Mouse (Mus musculus): ENCODE measurements at regions not wholly inside any gene's neighbourhood (a gene's known extent, or its start where the extent isn't known, plus 50 kb on each side); places are given as distances from the start of the nearest gene placed in this dataset.
"Not testable (repeated sequence)": the region's sequence is repeated elsewhere in the genome, so short reads cannot be mapped to it uniquely, and the experiment has no call there.

DNA sequence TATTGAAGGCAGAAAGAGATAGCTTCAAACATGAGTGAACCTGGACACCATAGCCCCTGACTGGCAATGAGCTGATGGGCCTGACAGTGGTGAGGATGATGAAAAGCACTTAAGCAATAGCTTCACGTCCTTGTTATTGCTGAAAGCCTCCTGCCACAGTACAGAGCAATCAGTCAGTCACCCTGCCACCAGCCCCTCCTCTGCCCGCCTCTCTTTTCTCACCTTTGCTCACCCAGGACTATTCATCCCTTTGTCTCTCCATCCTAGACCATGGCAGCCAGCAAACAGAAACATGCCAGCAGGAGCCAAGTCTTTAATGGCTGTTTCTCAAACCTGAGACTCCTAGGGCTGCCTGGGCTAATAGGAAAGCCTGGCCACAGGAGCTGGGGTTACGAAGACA is 114.5 kb upstream of the Plxna2 start:
- TF ChIP-seq CTCF (IDR thresholded peaks at IDR 0.05; ENCODE audit: extremely low read depth, insufficient read length, insufficient replicate concordance, low read depth, low read length) (no peak), POLR2A (IDR thresholded peaks at IDR 0.05; ENCODE audit: low read depth, low read length) (no peak)

GRCm38 (mm10) chr1:194496424-194496823 is 121.6 kb upstream of the Plxna2 start:
- H3K27ac ChIP-seq (ENCODE audit: insufficient read depth, low read depth, low read length) = no peak overlapping the region
- no peak for TF ChIP-seq POLR2A (IDR thresholded peaks at IDR 0.05; ENCODE audit: low read depth, low read length)
- no peaks in the 10 kb centered on the region for H3K27me3 ChIP-seq (ENCODE audit: control insufficient read depth, insufficient read depth, low read length)
- H3K4me1 ChIP-seq (ENCODE audit: control insufficient read depth, insufficient read depth, insufficient read length, low read length) = no peaks in the 10 kb centered on the region
- H3K36me3 ChIP-seq (ENCODE audit: control insufficient read depth, insufficient read depth, low read length) = no peaks in the 10 kb centered on the region
- H3K4me3 ChIP-seq (ENCODE audit: low read depth, low read length) = no peak overlapping the region
- 64% methylated on average over 2 of the region's 2 CpGs for whole genome bisulfite sequencing

More for the DNA sequence above, 114.5 kb upstream of the Plxna2 start:
- Histone ChIP-seq H3K4me3 (ENCODE audit: low read depth, low read length) (no peak overlapping the region), H3K27me3 (ENCODE audit: control insufficient read depth, insufficient read depth, low read length) (no peaks in the 10 kb centered on the region), H3K36me3 (ENCODE audit: control insufficient read depth, insufficient read depth, low read length) (no peaks in the 10 kb centered on the region), H3K4me1 (ENCODE audit: control insufficient read depth, insufficient read depth, insufficient read length, low read length) (no peaks in the 10 kb centered on the region), H3K27ac (ENCODE audit: insufficient read depth, low read depth, low read length) (no peak overlapping the region)
- 50% methylated on average over 3 of the region's 3 CpGs for WGBS

DNA sequence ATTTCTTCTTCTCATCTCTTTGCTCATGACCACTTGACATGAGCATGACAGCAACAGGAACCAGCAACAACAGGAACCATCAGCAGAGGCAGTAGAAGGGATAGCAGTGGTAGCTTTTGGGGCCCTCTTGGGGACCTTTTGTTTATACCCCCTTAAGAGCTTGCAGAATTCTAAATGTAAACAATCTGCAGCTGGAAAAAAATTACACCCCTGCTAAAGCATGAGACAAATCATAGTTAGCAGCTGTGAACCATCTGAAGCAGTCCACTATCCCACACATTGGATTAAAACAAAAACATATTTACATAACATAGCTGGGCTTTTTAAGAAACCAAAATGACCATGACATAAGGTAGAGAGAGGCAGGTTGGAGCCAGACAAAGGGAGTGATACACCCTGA is 126.9 kb upstream of the Plxna2 start:
- H3K4me3 ChIP-seq (ENCODE audit: low read depth, low read length) = no peak overlapping the region
- no peak overlapping the region for H3K27ac ChIP-seq (ENCODE audit: insufficient read depth, low read depth, low read length)
- H3K4me1 ChIP-seq (ENCODE audit: control insufficient read depth, insufficient read depth, insufficient read length, low read length) = no peaks in the 10 kb centered on the region
- TF ChIP-seq CTCF (IDR thresholded peaks at IDR 0.05; ENCODE audit: extremely low read depth, insufficient read length, insufficient replicate concordance, low read depth, low read length) (no peak), POLR2A (IDR thresholded peaks at IDR 0.05; ENCODE audit: low read depth, low read length) (no peak)
- no peaks in the 10 kb centered on the region for H3K27me3 ChIP-seq (ENCODE audit: control insufficient read depth, insufficient read depth, low read length)
- H3K36me3 ChIP-seq (ENCODE audit: control insufficient read depth, insufficient read depth, low read length) = no peaks in the 10 kb centered on the region

- Histone ChIP-seq H3K4me1 (ENCODE audit: control insufficient read depth, insufficient read depth, insufficient read length, low read length) (no peaks in the 10 kb centered on the region), H3K36me3 (ENCODE audit: control insufficient read depth, insufficient read depth, low read length) (no peaks in the 10 kb centered on the region), H3K27ac (ENCODE audit: insufficient read depth, low read depth, low read length) (no peak overlapping the region), H3K27me3 (ENCODE audit: control insufficient read depth, insufficient read depth, low read length) (no peaks in the 10 kb centered on the region), H3K4me3 (ENCODE audit: low read depth, low read length) (no peak overlapping the region)
- TF ChIP-seq POLR2A (IDR thresholded peaks at IDR 0.05; ENCODE audit: low read depth, low read length) (no peak), CTCF (IDR thresholded peaks at IDR 0.05; ENCODE audit: extremely low read depth, insufficient read length, insufficient replicate concordance, low read depth, low read length) (no peak)
These were observed 129.9 kb upstream of the Plxna2 start for GRCm38 (mm10) chr1:194488126-194488525.

DNA sequence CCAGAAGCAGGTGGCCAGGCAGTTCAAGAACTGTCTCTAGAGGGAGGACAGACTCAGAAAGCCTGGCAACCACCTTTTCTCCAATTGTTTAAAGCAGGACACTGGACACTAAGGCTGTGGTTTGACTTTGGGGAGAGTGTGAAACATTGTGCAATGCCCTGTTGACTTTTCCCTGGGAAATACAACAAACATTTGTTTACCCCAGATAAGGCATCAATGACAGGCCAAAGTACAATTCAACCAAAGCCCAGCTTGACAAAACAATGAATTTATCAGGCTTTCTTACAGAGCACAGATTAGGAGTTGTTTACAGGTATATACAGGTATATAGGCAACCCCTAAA is 135.3 kb upstream of the Plxna2 start:
- Histone ChIP-seq H3K36me3 (ENCODE audit: control insufficient read depth, insufficient read depth, low read length) (no peaks in the 10 kb centered on the region), H3K4me3 (ENCODE audit: low read depth, low read length) (no peak overlapping the region), H3K27me3 (ENCODE audit: control insufficient read depth, insufficient read depth, low read length) (no peaks in the 10 kb centered on the region), H3K27ac (ENCODE audit: insufficient read depth, low read depth, low read length) (no peak overlapping the region), H3K4me1 (ENCODE audit: control insufficient read depth, insufficient read depth, insufficient read length, low read length) (no peaks in the 10 kb centered on the region)
- TF ChIP-seq POLR2A (IDR thresholded peaks at IDR 0.05; ENCODE audit: low read depth, low read length) (no peak), CTCF (IDR thresholded peaks at IDR 0.05; ENCODE audit: extremely low read depth, insufficient read length, insufficient replicate concordance, low read depth, low read length) (no peak)

DNA sequence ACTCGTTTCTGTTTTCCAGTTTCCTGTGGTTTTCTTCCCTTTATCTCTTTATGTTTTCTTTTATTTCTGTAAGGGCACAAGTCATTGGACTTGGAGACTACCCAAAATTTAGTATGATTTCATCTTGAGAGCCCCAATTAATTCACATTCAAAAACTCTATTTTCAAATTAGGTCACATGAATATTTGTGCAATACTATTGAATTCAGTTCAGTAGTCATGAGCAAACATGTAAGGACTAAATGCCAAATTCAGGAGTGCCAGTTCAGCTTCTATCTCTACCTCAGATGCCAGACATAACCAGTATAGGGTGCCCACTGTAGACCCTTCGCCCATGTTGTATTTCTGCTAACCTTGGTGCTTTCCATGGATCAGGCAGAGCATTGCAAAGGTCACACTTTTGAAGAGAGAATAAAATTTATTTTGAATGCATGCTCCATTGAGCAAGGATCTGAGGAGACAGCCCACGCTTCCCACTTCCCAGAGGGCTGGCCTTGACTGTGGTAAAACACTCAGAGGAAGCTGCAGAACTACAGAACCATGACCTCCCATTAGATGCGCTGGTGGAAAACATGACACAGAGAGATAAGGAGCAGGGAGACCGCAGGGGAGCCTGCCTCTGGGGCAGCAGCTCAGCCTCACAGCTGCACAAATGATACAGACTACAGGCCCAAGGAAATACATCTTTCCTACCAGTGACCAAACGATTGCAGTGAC is 135.9 kb upstream of the Plxna2 start:
- 43% methylated on average over 6 of the region's 6 CpGs for WGBS
- H3K27ac ChIP-seq (ENCODE audit: insufficient read depth, low read depth, low read length) = no peak overlapping the region
- H3K36me3 ChIP-seq (ENCODE audit: control insufficient read depth, insufficient read depth, low read length) = no peaks in the 10 kb centered on the region
- H3K4me3 ChIP-seq (ENCODE audit: low read depth, low read length) = no peak overlapping the region
- no peak for TF ChIP-seq POLR2A (IDR thresholded peaks at IDR 0.05; ENCODE audit: low read depth, low read length)
- no peaks in the 10 kb centered on the region for H3K4me1 ChIP-seq (ENCODE audit: control insufficient read depth, insufficient read depth, insufficient read length, low read length)
- no peaks in the 10 kb centered on the region for H3K27me3 ChIP-seq (ENCODE audit: control insufficient read depth, insufficient read depth, low read length)

GRCm38 (mm10) chr1:194471281-194471680 is 146.7 kb upstream of the Plxna2 start:
- not testable (repeated sequence) for H3K4me1 ChIP-seq (ENCODE audit: control insufficient read depth, insufficient read depth, insufficient read length, low read length); H3K4me3 ChIP-seq (ENCODE audit: low read depth, low read length); H3K36me3 ChIP-seq (ENCODE audit: control insufficient read depth, insufficient read depth, low read length); H3K27me3 ChIP-seq (ENCODE audit: control insufficient read depth, insufficient read depth, low read length); H3K27ac ChIP-seq (ENCODE audit: insufficient read depth, low read depth, low read length)
- 93% methylated on average over 2 of the region's 2 CpGs for WGBS

GRCm38 (mm10) chr1:194452480-194452879 is 165.5 kb upstream of the Plxna2 start:
- Histone ChIP-seq H3K36me3 (ENCODE audit: control insufficient read depth, insufficient read depth, low read length) (no peaks in the 10 kb centered on the region), H3K4me3 (ENCODE audit: low read depth, low read length) (no peak overlapping the region), H3K4me1 (ENCODE audit: control insufficient read depth, insufficient read depth, insufficient read length, low read length) (no peaks in the 10 kb centered on the region), H3K27me3 (ENCODE audit: control insufficient read depth, insufficient read depth, low read length) (no peaks in the 10 kb centered on the region), H3K27ac (ENCODE audit: insufficient read depth, low read depth, low read length) (no peak overlapping the region)
- WGBS = 77% methylated on average over 1 of the region's 1 CpGs
- TF ChIP-seq POLR2A (IDR thresholded peaks at IDR 0.05; ENCODE audit: low read depth, low read length) = no peak
- TF ChIP-seq CTCF (IDR thresholded peaks at IDR 0.05; ENCODE audit: extremely low read depth, insufficient read length, insufficient replicate concordance, low read depth, low read length) = no peak

All from small intestine, adult 2 months (tissue).